Mouse (Mus musculus) adipose tissue, adult 10 weeks (tissue): ENCODE data around the gene Mrps31. TPM values are rescaled to one million over a fixed set of nuclear protein-coding genes. Genes with fewer than 3 reads are reported as not detected.

Experiments
- polyA plus RNA-seq: library from polyadenylated mRNA; stranded (reverse); fragments of 350-450 nt; fragmentation: Illumina TruSeq; extraction: RNeasy Lipid Tissue Mini Kit (QIAGEN cat#74804); gene quantifications from one replicate; pipeline ENCODE4 v1.2.3, GENCODE M21; 2014; ENCODE audit warnings: low read depth, low replicate concordance

The Mrps31 gene
- polyA plus RNA-seq, result 16.3 TPM

GRCm38 (mm10) chr8:22411282-22411702, at the start of gene Mrps31:
Gene Mrps31 (plus strand): TSS chr8:22411361.

GRCm38 (mm10) chr8:22398142-22398951, 12.8 kb upstream of the Mrps31 start, which contains the start of gene Slc25a15:
Gene Slc25a15 (minus strand): TSS chr8:22398597.

Other genes starting within 250 kb of the Mrps31 start
- gene Nek3, start 244.9 kb upstream of the Mrps31 start, polyA plus RNA-seq, result 2.4 TPM
- gene Ckap2, start 225.5 kb upstream of the Mrps31 start, polyA plus RNA-seq, result 1.8 TPM
- 15.9 TPM for gene Vps36, start 218.6 kb upstream of the Mrps31 start, polyA plus RNA-seq
- 3.3 TPM for gene Thsd1, start 184.0 kb upstream of the Mrps31 start, polyA plus RNA-seq
- 0.15 TPM for gene Tpte, start 127.9 kb upstream of the Mrps31 start, polyA plus RNA-seq
- 9.5 TPM for gene Slc25a15, start 12.8 kb upstream of the Mrps31 start, polyA plus RNA-seq